Mouse (Mus musculus) C2C12 (cell line): ENCODE results near the gene Supt20.

Experiments used
- CTCF ChIP-seq: IDR thresholded peaks from one replicate; pipeline ENCODE4 v1.5.1; 2011; ENCODE audit not compliant: control insufficient read depth, insufficient read depth, insufficient read length
- MAX ChIP-seq: IDR thresholded peaks from one replicate; pipeline ENCODE4 v1.6.1; 2011; ENCODE audit warnings: mild to moderate bottlenecking, control low read depth
- MYOG ChIP-seq: IDR thresholded peaks from one replicate; pipeline ENCODE4 v1.6.1; 2011; ENCODE audit not compliant: control insufficient read depth, insufficient read length; ENCODE audit errors: extremely low read depth
- USF1 ChIP-seq: IDR thresholded peaks from one replicate; pipeline ENCODE4 v1.6.1; 2011; ENCODE audit warnings: low read depth, mild to moderate bottlenecking, control low read depth, moderate library complexity

DNA sequence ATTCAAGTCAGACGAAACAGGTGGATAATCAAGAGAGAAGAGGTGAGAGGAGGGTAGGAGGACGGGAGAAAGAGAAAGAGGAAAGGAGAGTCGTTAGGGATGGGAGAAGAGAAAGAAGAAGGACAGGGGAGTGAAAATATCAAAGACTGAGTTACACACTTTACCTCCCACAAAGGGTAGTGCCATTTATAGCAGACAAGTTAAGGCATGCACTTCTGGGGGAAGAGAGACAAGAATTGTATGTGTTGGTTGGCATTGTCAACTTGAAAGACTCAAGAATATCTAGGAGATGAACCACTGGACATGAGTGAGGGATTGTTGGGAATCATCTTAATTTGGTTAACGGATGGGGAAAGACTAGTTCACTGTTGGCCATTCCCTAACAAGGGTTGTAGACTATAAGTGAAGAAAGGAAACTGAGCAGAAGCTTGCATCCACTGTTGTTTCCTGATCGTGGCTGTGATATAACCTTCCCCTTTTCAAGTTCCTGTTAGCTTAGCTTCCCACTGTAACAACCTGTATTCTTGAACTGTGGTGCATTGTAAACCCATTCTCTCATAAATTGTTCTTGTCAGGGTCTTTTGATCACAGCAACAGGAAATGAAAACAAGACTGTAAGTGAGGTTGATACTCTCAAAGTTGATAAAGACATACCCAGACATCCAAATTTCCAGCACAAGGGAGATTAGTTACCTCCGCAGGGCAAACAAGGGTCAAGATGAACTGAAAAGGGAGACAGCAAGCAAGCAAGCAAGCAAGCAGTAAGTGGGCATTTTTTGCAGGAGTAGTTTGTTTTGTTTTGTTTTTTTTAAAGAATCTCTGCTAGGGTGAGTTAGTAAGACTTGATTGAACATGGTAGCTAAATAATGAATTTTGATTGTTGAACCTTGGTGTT is 11.1 kb upstream of the Supt20 start:
- no peak for TF ChIP-seq CTCF
- no peak for TF ChIP-seq USF1
- TF ChIP-seq MAX = no peak
- TF ChIP-seq MYOG = no peak
